Mouse (Mus musculus): Measurements from ENCODE around the gene Dock2. TPM values are rescaled to one million over a fixed set of nuclear protein-coding genes. Genes with fewer than 3 reads are reported as not detected.

Dock2 gene
- polyA plus RNA-seq, 1 experiment from 2014 or later, result 1.1 TPM

DNA sequence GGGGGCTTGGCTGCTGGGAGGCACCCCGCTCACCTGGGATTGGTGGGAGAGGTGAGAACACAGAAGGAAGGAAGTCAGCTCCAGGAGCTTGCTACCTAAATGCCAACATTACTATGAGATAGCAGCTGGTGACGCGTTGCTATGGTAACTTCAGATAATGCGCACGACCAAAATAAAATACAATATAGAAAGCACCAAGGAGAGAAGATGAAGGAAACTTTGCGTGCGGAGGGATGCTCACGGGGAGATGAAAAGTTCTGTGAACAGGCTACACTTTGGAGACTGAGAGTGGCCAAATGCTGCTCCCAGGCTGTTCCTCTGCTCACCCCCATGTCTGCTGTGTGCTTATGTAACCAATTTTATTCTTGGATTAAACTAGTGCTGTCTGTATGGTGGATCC lies 466.7 kb downstream of the Dock2 start:
- Histone ChIP-seq H3K4me1 (ENCODE audit: control insufficient read depth, insufficient read depth, low read length) (no peaks in the 10 kb centered on the region), H3K9me3 (ENCODE audit: control insufficient read depth, low read length) (no peaks in the 10 kb centered on the region), H3K4me2 (replicated peaks; ENCODE audit: low read depth, low read length) (no peak overlapping the region), H3K27me3 (ENCODE audit: control insufficient read depth, insufficient read depth, low read length) (no peaks in the 10 kb centered on the region), H3K9ac (ENCODE audit: low read depth, low read length) (no peak overlapping the region), H3K4me3 (ENCODE audit: low read length) (no peak overlapping the region), H3K27ac (ENCODE audit: low read depth, low read length) (no peak overlapping the region), H3K36me3 (ENCODE audit: control insufficient read depth, insufficient read depth, low read length) (no peaks in the 10 kb centered on the region)
- ATAC-seq (ENCODE audit: low FRiP score, low TSS enrichment), result no peak
- WGBS, result 78% methylated on average over 8 of the region's 8 CpGs

DNA sequence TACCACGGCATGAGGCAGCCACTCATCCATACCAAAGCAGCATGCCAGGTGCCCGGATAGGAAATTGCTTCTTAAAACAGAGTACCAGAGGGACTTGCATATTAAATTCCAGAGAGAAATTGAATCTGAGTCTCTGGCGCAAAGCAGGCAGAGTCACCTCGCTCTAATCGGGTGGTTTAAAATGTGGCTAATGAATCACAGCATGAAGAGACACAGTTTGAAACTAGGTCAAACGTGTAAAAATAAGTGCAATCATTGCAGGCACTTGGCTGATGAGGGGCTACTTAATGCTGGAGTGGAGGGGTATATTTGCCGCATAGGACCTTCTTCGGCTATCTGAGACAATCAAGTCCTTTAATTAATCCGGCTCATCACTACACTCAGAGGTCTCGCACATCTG lies 467.5 kb downstream of the Dock2 start:
- H3K4me1 ChIP-seq (ENCODE audit: control insufficient read depth, insufficient read depth, low read length), result no peaks in the 10 kb centered on the region
- H3K27ac ChIP-seq (ENCODE audit: low read depth, low read length), result no peak overlapping the region
- no peak overlapping the region for H3K4me2 ChIP-seq (replicated peaks; ENCODE audit: low read depth, low read length)
- no peaks in the 10 kb centered on the region for H3K9me3 ChIP-seq (ENCODE audit: control insufficient read depth, low read length)
- H3K4me3 ChIP-seq (ENCODE audit: low read length), result no peak overlapping the region
- no peaks in the 10 kb centered on the region for H3K36me3 ChIP-seq (ENCODE audit: control insufficient read depth, insufficient read depth, low read length)
- no peak for ATAC-seq (ENCODE audit: low FRiP score, low TSS enrichment)
- no peak overlapping the region for H3K9ac ChIP-seq (ENCODE audit: low read depth, low read length)
- WGBS, result 47% methylated on average over 10 of the region's 10 CpGs
- H3K27me3 ChIP-seq (ENCODE audit: control insufficient read depth, insufficient read depth, low read length), result no peaks in the 10 kb centered on the region

DNA sequence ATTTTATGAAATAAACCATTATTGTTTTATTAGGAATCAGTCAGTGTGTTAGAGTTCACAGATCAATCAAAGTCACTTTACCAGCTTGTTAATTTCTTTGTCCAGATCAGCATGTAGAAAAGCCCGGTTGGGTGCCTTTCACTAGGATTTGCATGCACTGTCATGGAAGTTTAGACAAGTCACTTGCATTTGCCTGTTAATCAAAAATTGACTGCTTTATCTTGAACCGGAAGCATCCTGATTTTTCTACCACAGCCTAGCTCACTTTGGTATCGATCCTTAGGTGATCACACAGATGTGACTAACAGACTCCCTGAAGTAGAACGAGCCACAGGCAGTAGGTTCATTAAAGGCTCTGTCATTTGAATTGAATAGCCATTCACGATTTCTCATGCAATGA lies 468.3 kb downstream of the Dock2 start:
- no peaks in the 10 kb centered on the region for H3K36me3 ChIP-seq (ENCODE audit: control insufficient read depth, insufficient read depth, low read length)
- 20% methylated on average over 5 of the region's 5 CpGs for WGBS
- H3K4me3 ChIP-seq (ENCODE audit: low read length), result no peak overlapping the region
- H3K9me3 ChIP-seq (ENCODE audit: control insufficient read depth, low read length), result no peaks in the 10 kb centered on the region
- ATAC-seq (ENCODE audit: low FRiP score, low TSS enrichment), result no peak
- H3K4me2 ChIP-seq (replicated peaks; ENCODE audit: low read depth, low read length), result no peak overlapping the region
- H3K27ac ChIP-seq (ENCODE audit: low read depth, low read length), result no peak overlapping the region
- H3K27me3 ChIP-seq (ENCODE audit: control insufficient read depth, insufficient read depth, low read length), result no peaks in the 10 kb centered on the region
- no peak overlapping the region for H3K9ac ChIP-seq (ENCODE audit: low read depth, low read length)
- no peaks in the 10 kb centered on the region for H3K4me1 ChIP-seq (ENCODE audit: control insufficient read depth, insufficient read depth, low read length)

DNA sequence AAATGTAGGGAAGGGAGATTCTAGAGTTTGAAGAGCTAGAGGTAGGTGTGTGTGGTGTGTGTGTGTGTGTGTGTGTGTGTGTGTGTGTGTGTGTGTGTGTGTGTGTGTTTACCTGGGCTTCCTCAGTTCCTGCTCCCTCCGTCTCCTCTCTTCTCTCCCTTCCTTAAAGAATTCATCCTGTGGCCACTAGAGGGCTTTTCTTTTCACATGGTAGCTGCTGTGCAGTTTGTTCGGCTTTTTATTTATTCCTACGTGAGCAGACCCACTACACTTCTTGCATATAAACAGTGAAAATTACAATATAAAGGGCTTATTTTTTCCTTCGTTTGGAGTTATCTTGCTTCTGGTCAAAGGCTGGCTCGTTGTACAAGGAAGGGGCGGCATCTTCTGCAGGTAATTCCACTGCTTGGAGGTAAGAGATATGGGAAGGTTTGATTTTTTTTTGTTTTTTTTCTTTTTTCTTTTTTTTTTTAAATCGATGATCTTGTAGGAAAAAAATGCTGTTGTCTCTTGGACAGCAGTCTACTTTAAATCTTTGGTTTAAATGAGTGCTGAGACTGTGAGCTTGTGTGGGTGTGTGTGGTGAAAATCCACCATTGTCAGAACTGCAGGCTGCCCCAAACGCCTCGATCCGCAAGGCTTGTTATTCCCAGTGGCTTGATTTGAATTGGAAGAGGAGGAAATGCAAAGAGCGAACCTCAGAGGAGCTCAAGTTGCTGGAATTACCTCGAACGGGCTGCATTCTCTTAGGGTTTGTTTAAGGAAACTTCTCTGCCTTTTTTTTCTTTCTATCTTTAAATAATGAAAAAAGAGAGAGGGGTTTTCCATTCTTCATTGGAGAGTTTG lies 468.9 kb downstream of the Dock2 start, which contains the start of gene Fam196b:
Gene Fam196b (plus strand): TSS at position 289 of the 846 bp plus-strand sequence.
- Histone ChIP-seq H3K9me3 (ENCODE audit: control insufficient read depth, low read length) (no peaks in the 10 kb centered on the region), H3K4me2 (replicated peaks; ENCODE audit: low read depth, low read length) (peak within 1 kb of the TSS; percentile 44), H3K27me3 (ENCODE audit: control insufficient read depth, insufficient read depth, low read length) (no peaks in the 10 kb centered on the region), H3K4me1 (ENCODE audit: control insufficient read depth, insufficient read depth, low read length) (no peaks in the 10 kb centered on the region), H3K27ac (ENCODE audit: low read depth, low read length) (no peak within 1 kb of the TSS), H3K9ac (ENCODE audit: low read depth, low read length) (no peak within 1 kb of the TSS), H3K4me3 (ENCODE audit: low read length) (peak within 1 kb of the TSS; percentile 25; the same call in 1 of the 2 replicates), H3K36me3 (ENCODE audit: control insufficient read depth, insufficient read depth, low read length) (no peaks in the 10 kb centered on the region)
- ATAC-seq (ENCODE audit: low FRiP score, low TSS enrichment), result peak; percentile 68; the same call in 1 of the 2 replicates
- 2% methylated on average over 13 of the region's 13 CpGs for WGBS

DNA sequence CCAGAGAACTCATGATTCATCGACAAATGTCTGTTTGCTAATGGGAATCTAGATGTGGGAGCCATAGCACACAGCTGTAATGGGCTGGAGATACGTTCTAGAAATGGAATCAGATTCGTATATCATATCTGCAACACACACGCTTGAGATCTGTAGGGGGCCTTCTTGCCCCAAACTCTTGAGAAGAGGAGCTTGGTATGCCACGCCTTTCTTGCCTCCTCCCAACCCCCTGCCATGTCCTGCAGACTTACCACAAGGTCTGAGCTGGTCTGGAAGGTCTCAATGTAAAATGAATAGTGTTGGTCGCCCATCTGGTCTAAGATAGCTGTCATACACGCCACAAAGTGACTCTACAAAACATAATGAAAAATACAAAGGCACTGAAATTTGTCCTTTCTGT lies 471.5 kb downstream of the Dock2 start:
- no peak overlapping the region for H3K4me3 ChIP-seq (ENCODE audit: low read length)
- no peak overlapping the region for H3K9ac ChIP-seq (ENCODE audit: low read depth, low read length)
- no peaks in the 10 kb centered on the region for H3K27me3 ChIP-seq (ENCODE audit: control insufficient read depth, insufficient read depth, low read length)
- H3K9me3 ChIP-seq (ENCODE audit: control insufficient read depth, low read length), result no peaks in the 10 kb centered on the region
- WGBS, result 70% methylated on average over 7 of the region's 7 CpGs
- ATAC-seq (ENCODE audit: low FRiP score, low TSS enrichment), result no peak
- no peak overlapping the region for H3K27ac ChIP-seq (ENCODE audit: low read depth, low read length)
- no peaks in the 10 kb centered on the region for H3K36me3 ChIP-seq (ENCODE audit: control insufficient read depth, insufficient read depth, low read length)
- H3K4me2 ChIP-seq (replicated peaks; ENCODE audit: low read depth, low read length), result no peak overlapping the region
- no peaks in the 10 kb centered on the region for H3K4me1 ChIP-seq (ENCODE audit: control insufficient read depth, insufficient read depth, low read length)

DNA sequence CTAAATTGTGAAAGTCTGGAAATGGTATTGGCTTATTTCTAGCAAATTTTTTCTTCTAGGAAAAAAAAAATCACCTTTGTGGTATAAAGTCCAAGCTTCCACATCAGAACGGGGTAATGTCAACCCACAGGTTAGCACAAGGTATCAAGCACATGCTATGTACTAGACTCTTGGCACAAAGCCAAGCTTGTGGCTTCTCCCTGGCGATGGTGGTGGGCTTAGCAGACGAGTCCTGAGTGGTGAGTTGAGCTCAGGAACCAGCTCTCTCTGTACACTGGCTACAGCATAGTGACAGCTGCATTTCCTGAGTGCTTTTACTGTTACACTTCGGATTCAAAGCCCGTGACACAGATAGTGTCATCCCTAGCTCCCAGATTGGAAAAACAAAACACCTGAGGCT lies 472.0 kb downstream of the Dock2 start:
- H3K9ac ChIP-seq (ENCODE audit: low read depth, low read length), result no peak overlapping the region
- no peak for ATAC-seq (ENCODE audit: low FRiP score, low TSS enrichment)
- no peak overlapping the region for H3K4me2 ChIP-seq (replicated peaks; ENCODE audit: low read depth, low read length)
- no peaks in the 10 kb centered on the region for H3K4me1 ChIP-seq (ENCODE audit: control insufficient read depth, insufficient read depth, low read length)
- H3K4me3 ChIP-seq (ENCODE audit: low read length), result no peak overlapping the region
- H3K27me3 ChIP-seq (ENCODE audit: control insufficient read depth, insufficient read depth, low read length), result no peaks in the 10 kb centered on the region
- WGBS, result 59% methylated on average over 5 of the region's 5 CpGs
- no peak overlapping the region for H3K27ac ChIP-seq (ENCODE audit: low read depth, low read length)
- no peaks in the 10 kb centered on the region for H3K36me3 ChIP-seq (ENCODE audit: control insufficient read depth, insufficient read depth, low read length)
- H3K9me3 ChIP-seq (ENCODE audit: control insufficient read depth, low read length), result no peaks in the 10 kb centered on the region

DNA sequence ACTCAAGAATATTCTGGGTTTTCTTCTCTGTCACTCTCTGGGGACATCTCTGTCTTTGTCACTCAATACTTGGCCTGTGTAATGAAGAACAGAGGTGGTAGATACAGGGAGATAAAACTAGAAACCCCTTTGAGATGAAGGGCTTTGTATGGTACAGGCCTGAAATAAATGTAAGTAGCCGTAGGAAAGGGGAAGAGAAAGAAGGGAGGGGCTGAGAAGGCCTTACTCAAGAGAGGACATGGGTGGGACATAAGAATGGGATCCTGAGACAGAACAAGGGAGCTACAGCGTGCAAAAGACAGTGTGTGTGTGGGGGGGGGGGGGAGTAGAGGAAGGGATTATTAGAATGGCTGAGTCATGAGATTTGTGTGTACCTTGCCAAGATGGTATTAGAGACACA lies 474.3 kb downstream of the Dock2 start:
- H3K4me3 ChIP-seq (ENCODE audit: low read length), result no peak overlapping the region
- H3K36me3 ChIP-seq (ENCODE audit: control insufficient read depth, insufficient read depth, low read length), result no peaks in the 10 kb centered on the region
- no peaks in the 10 kb centered on the region for H3K9me3 ChIP-seq (ENCODE audit: control insufficient read depth, low read length)
- WGBS, result 66% methylated on average over 2 of the region's 2 CpGs
- ATAC-seq (ENCODE audit: low FRiP score, low TSS enrichment), result no peak
- no peaks in the 10 kb centered on the region for H3K27me3 ChIP-seq (ENCODE audit: control insufficient read depth, insufficient read depth, low read length)
- no peak overlapping the region for H3K9ac ChIP-seq (ENCODE audit: low read depth, low read length)
- no peak overlapping the region for H3K4me2 ChIP-seq (replicated peaks; ENCODE audit: low read depth, low read length)
- no peak overlapping the region for H3K27ac ChIP-seq (ENCODE audit: low read depth, low read length)
- H3K4me1 ChIP-seq (ENCODE audit: control insufficient read depth, insufficient read depth, low read length), result no peaks in the 10 kb centered on the region

DNA sequence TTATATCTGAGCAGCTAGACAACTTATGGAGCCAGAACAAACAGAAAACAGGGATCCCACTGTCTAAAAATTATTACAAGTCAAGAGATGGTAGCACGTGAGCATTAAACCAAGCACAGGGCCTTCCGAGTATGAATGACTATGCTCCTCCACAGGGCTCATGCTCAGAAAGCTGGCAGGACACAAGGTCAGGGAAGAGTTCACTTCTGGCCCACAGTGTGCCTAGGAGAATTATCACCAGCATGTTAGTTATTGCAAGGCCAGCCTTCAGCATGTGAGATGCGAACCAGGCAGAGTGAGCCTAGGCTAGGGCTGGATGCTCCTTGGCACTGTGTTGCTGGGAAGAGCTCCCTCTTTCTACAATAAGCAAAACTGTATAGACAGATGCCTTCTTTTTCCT lies 475.0 kb downstream of the Dock2 start:
- H3K27me3 ChIP-seq (ENCODE audit: control insufficient read depth, insufficient read depth, low read length), result no peaks in the 10 kb centered on the region
- no peak overlapping the region for H3K27ac ChIP-seq (ENCODE audit: low read depth, low read length)
- no peak overlapping the region for H3K9ac ChIP-seq (ENCODE audit: low read depth, low read length)
- no peak for ATAC-seq (ENCODE audit: low FRiP score, low TSS enrichment)
- no peak overlapping the region for H3K4me2 ChIP-seq (replicated peaks; ENCODE audit: low read depth, low read length)
- no peak overlapping the region for H3K4me3 ChIP-seq (ENCODE audit: low read length)
- 64% methylated on average over 3 of the region's 3 CpGs for WGBS
- H3K4me1 ChIP-seq (ENCODE audit: control insufficient read depth, insufficient read depth, low read length), result no peaks in the 10 kb centered on the region
- no peaks in the 10 kb centered on the region for H3K36me3 ChIP-seq (ENCODE audit: control insufficient read depth, insufficient read depth, low read length)
- no peaks in the 10 kb centered on the region for H3K9me3 ChIP-seq (ENCODE audit: control insufficient read depth, low read length)

DNA sequence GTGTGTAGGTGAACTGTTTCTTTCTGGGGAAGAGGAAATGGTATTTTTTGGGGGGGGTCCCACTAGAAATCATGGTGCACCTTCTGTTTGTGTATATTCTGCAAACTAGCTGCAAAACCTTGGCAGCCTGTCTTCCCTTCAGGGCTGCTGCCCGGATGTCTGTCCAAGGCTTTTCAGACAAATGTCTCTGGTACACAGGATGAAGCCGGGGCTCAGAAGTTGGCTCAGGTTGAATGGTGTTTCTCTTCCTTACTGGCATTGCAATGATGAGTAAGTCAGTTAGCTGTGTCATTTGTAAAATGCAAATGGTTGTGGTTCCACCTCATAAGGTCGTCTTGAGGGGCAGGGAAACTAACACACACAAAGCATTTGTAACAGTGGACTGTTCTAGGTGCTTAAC lies 477.5 kb downstream of the Dock2 start:
- Histone ChIP-seq H3K9ac (ENCODE audit: low read depth, low read length) (no peak overlapping the region), H3K4me2 (replicated peaks; ENCODE audit: low read depth, low read length) (no peak overlapping the region), H3K27me3 (ENCODE audit: control insufficient read depth, insufficient read depth, low read length) (no peaks in the 10 kb centered on the region), H3K27ac (ENCODE audit: low read depth, low read length) (no peak overlapping the region), H3K9me3 (ENCODE audit: control insufficient read depth, low read length) (no peaks in the 10 kb centered on the region), H3K4me1 (ENCODE audit: control insufficient read depth, insufficient read depth, low read length) (no peaks in the 10 kb centered on the region), H3K36me3 (ENCODE audit: control insufficient read depth, insufficient read depth, low read length) (no peaks in the 10 kb centered on the region), H3K4me3 (ENCODE audit: low read length) (no peak overlapping the region)
- ATAC-seq (ENCODE audit: low FRiP score, low TSS enrichment), result no peak
- whole genome bisulfite sequencing, result 80% methylated on average over 3 of the region's 3 CpGs
